Mouse (Mus musculus) liver, postnatal 0 days (tissue): ENCODE measurements around the gene Gm10591. TPM values are rescaled to one million over a fixed set of nuclear protein-coding genes. Genes with fewer than 3 reads are reported as not detected.
"Not testable (repeated sequence)": the region's sequence is repeated elsewhere in the genome, so short reads cannot be mapped to it uniquely, and the experiment has no call there.

Experiments
- ATAC-seq: fragments of 200-750 bp; cut with Nextera tagmentation; 2 replicates; pipeline ENCODE4 v1.8.0; 2017; ENCODE audit warnings: mild to moderate bottlenecking, moderate library complexity
- DNase-seq: peaks from one replicate; pipeline ENCODE4 v3.0.0-alpha.2; 2016
- H3K27ac ChIP-seq: fragments of 300-500 bp; sonication (generic); 2 replicates; pipeline ENCODE4 v1.5.1; 2014; ENCODE audit warnings: antibody characterized with exemption, moderate library complexity, mild to moderate bottlenecking, low read depth
- H3K27me3 ChIP-seq: fragments of 300-500 bp; sonication (generic); 2 replicates; pipeline ENCODE4 v1.6.1; 2014; ENCODE audit warnings: low read length, control low read depth, mixed read lengths; ENCODE audit not compliant: insufficient read depth
- H3K36me3 ChIP-seq: fragments of 300-500 bp; sonication (generic); replicated peaks from 2 replicates; pipeline ENCODE4 v1.6.1; 2014; ENCODE audit warnings: mild to moderate bottlenecking, control low read depth, low read length, moderate library complexity, mixed read lengths; ENCODE audit not compliant: insufficient read depth
- H3K4me1 ChIP-seq: fragments of 300-500 bp; sonication (generic); 2 replicates; pipeline ENCODE4 v1.6.1; 2014; ENCODE audit warnings: antibody characterized with exemption, mild to moderate bottlenecking, control low read depth; ENCODE audit not compliant: insufficient read depth
- H3K4me2 ChIP-seq: fragments of 300-500 bp; sonication (generic); 2 replicates; pipeline ENCODE4 v1.6.1; 2014; ENCODE audit warnings: low read depth, mild to moderate bottlenecking, low read length, moderate library complexity, mixed read lengths
- H3K4me3 ChIP-seq: fragments of 300-500 bp; sonication (generic); 2 replicates; pipeline ENCODE4 v1.5.1; 2014; ENCODE audit warnings: low read depth, low read length
- H3K9ac ChIP-seq: fragments of 300-500 bp; sonication (generic); replicated peaks from 2 replicates; pipeline ENCODE4 v1.6.1; 2014; ENCODE audit warnings: mild to moderate bottlenecking, moderate library complexity
- H3K9me3 ChIP-seq: fragments of 300-500 bp; sonication (generic); 2 replicates; pipeline ENCODE4 v1.6.1; 2016; ENCODE audit warnings: mild to moderate bottlenecking, control low read depth, low read length, mixed read lengths
- WGBS: fragments of 180-500 bp; shearing (Covaris S2); extraction: QIAGEN DNeasy Blood & Tissue Kit; methylation state at CpG from one replicate; pipeline ENCODE4 v1.1.7; 2014; ENCODE audit not compliant: insufficient replicate concordance; 5-methylcytosine and 5-hydroxymethylcytosine counted together
- polyA plus RNA-seq: library from polyadenylated mRNA; unstranded; fragments of >200 nt; fragmentation: Nextera tagmentation; extraction: Ambion mirVana; gene quantifications from 2 replicates; pipeline ENCODE4 v1.2.1, GENCODE M21; 2015

Gm10591 gene
- not detected in 2 replicates for polyA plus RNA-seq

DNA sequence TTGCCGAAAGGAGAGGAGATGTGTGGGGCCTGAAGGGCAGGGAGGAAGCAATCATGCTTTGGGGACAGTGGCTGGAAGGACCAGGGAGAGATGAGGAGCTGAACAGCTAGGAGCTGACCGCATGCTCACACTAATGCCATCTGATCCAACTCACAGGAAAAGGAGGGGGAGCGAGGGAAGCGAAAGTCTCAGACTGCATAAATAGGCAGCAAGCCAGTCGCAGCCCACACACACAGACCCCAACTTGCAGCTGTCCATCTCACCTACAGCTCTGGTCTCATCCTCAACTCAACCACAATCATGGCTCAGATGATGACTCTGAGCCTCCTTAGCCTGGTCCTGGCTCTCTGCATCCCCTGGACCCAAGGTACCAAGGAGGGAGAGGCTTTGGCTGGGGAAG, at the start of gene Gm10591:
Gm10591 (plus strand) TSS at position 301 of the 400 bp plus-strand sequence.
- not testable (repeated sequence) for H3K27me3 ChIP-seq, H3K9me3 ChIP-seq, H3K27ac ChIP-seq, H3K4me1 ChIP-seq, DNase-seq, H3K9ac ChIP-seq, H3K4me2 ChIP-seq, H3K4me3 ChIP-seq, H3K36me3 ChIP-seq, ATAC-seq
- no CpG with 5 or more reads among the region's 5 CpGs for WGBS

DNA sequence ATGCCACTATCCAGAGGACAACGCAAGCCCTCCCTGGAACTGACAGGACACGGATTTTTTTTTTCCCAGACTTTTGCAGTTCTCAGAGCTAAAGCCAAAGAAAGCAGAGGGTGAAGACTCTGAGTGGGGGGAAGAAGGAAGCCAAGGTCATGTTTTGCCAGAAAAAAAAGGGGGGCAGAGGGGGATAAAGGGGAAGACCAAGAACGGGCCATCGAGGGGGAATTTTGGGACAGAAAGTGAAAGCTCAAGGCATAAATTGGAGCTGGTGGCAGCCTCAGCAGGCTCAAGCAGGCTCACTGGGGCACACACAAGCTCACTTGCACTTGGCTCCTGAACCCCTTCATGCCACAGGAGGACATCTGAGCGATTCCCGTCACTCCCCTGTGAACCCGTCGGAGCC, 17.4 kb downstream of the Gm10591 start, which contains the start of gene Gm2564:
Gm2564 (plus strand) TSS at position 301 of the 400 bp plus-strand sequence.
- no CpG with 5 or more reads among the region's 8 CpGs for WGBS
- not testable (repeated sequence) for H3K27ac ChIP-seq, H3K9me3 ChIP-seq, ATAC-seq, H3K36me3 ChIP-seq, H3K4me2 ChIP-seq, H3K4me1 ChIP-seq, H3K27me3 ChIP-seq, DNase-seq, H3K9ac ChIP-seq, H3K4me3 ChIP-seq

DNA sequence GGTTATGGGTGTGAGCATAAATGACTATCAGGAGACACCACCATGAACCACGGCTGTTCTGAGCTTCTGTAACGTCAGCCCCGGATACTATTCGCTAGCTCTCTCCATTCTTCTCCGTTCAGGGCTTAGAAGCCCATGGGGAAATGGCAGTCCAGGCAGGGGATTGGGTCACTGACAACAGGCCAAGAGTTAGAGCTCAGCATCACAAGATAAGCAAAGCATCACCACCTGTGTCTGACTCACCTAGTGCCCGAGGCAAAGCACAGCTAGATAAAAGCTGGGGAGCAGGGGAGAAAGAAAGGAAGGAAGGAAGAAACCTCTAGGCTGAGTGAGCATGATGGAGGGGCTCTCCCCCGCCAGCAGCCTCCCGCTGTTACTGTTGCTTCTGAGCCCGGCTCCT, 43.0 kb downstream of the Gm10591 start, which contains the start of gene Ccl27b:
Ccl27b (plus strand) TSS at position 301 of the 400 bp plus-strand sequence.
- DNase-seq, ATAC-seq, H3K4me3 ChIP-seq, H3K9me3 ChIP-seq, H3K4me2 ChIP-seq, H3K27me3 ChIP-seq, H3K4me1 ChIP-seq, H3K9ac ChIP-seq, H3K36me3 ChIP-seq, H3K27ac ChIP-seq: not testable (repeated sequence)
- WGBS = no CpG with 5 or more reads among the region's 9 CpGs

DNA sequence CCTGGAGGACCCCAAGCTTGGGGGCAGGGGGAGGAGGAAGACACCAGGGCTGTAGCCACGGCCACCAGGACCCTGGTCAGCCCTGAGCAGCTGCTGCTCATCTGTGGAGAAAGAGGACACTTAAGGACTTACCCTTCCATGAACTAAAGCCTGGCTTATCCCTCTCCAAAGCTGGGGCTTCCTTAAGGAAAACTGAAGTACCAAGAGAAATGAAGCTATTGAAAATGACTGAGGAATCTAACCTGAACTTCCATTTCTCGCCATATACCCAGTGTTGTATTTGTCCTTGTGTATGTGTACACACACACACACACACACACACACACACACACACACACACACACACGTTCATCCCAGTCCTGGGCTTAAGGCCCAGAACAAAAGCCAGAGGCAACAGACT, 49.8 kb downstream of the Gm10591 start, which contains the start of gene Il11ra2:
Il11ra2 (minus strand) TSS at position 101 of the 400 bp plus-strand sequence.
- not testable (repeated sequence) for H3K27me3 ChIP-seq, H3K27ac ChIP-seq, H3K4me1 ChIP-seq, H3K9me3 ChIP-seq, H3K36me3 ChIP-seq, DNase-seq, H3K4me2 ChIP-seq, ATAC-seq, H3K9ac ChIP-seq, H3K4me3 ChIP-seq
- WGBS = no CpG with 5 or more reads among the region's 3 CpGs

Other genes starting within 250 kb of the Gm10591 start
- not detected in 2 replicates for gene Gm21586, start 172.8 kb upstream of the Gm10591 start, polyA plus RNA-seq
- not detected in 2 replicates for gene Gm2163, start 145.4 kb upstream of the Gm10591 start, polyA plus RNA-seq
- gene Fam205a2, start 84.0 kb upstream of the Gm10591 start, polyA plus RNA-seq = not detected in 2 replicates
- gene Gm2564, start 17.5 kb downstream of the Gm10591 start, polyA plus RNA-seq = not detected in 2 replicates
- gene Ccl27b, start 43.1 kb downstream of the Gm10591 start, polyA plus RNA-seq = not detected in 2 replicates
- not detected in 2 replicates for gene Il11ra2, start 49.7 kb downstream of the Gm10591 start, polyA plus RNA-seq
- 0.19 TPM in 1 of 2 replicates, not detected in the other for gene 4930578G10Rik, start 123.3 kb downstream of the Gm10591 start, polyA plus RNA-seq
- gene Ccl19, start 144.4 kb downstream of the Gm10591 start, polyA plus RNA-seq = not detected in 2 replicates
- 0.70 and 1.1 TPM in 2 replicates for gene Ccl21a, start 161.8 kb downstream of the Gm10591 start, polyA plus RNA-seq
- 0.04 TPM in 2 replicates for gene Fam205a1, start 241.7 kb downstream of the Gm10591 start, polyA plus RNA-seq
- gene Gm12394, start 244.6 kb downstream of the Gm10591 start, polyA plus RNA-seq = 0.05 TPM in 1 of 2 replicates, not detected in the other